Mouse (Mus musculus) MEL (cell line): Measurements from ENCODE around the gene Phf5a. TPM values are rescaled to one million over a fixed set of nuclear protein-coding genes. Genes with fewer than 3 reads are reported as not detected.

Source experiments
- DNase-seq: peaks from one replicate; pipeline ENCODE4 v3.0.0; 2011; ENCODE audit warnings: low read depth, low spot score
- H3K27ac ChIP-seq: 2 replicates; pipeline ENCODE4 v1.5.1; 2012; ENCODE audit warnings: low read depth, mild to moderate bottlenecking, control low read depth, low read length, moderate library complexity; ENCODE audit not compliant: control insufficient read depth
- H3K27me3 ChIP-seq, 2 experiments: fragments of 150-350 bp in 1 of 2; sonication (generic) in 1 of 2; 2 replicates each; pipeline ENCODE4 v1.6.1; 2012; ENCODE audit warnings: low read length in 2 of 2, mild to moderate bottlenecking in 2 of 2, improper control_type of control experiment in 1 of 2, moderate library complexity in 1 of 2; ENCODE audit not compliant: insufficient read depth in 2 of 2, control insufficient read depth in 1 of 2
- H3K36me3 ChIP-seq, 2 experiments: 2 replicates each; pipeline ENCODE4 v1.6.1; 2012 to 2014; ENCODE audit warnings: low read length in 2 of 2, improper control_type of control experiment in 1 of 2, inconsistent platforms in 1 of 2, mild to moderate bottlenecking in 1 of 2; ENCODE audit not compliant: insufficient read depth in 2 of 2, control insufficient read depth in 1 of 2
- H3K4me1 ChIP-seq, 2 experiments: fragments of 150-350 bp in 1 of 2; sonication (generic) in 1 of 2; 2 replicates each; pipeline ENCODE4 v1.6.1; 2012; ENCODE audit warnings: low read length in 2 of 2, improper control_type of control experiment in 1 of 2, mild to moderate bottlenecking in 1 of 2; ENCODE audit not compliant: insufficient read depth in 2 of 2, control insufficient read depth in 1 of 2
- H3K4me3 ChIP-seq, 2 experiments: fragments of 150-350 bp in 1 of 2; sonication (generic) in 1 of 2; 2 replicates each; pipeline ENCODE4 v1.5.1; 2012; ENCODE audit warnings: low read depth in 2 of 2, low read length in 2 of 2, mild to moderate bottlenecking in 2 of 2, moderate library complexity in 2 of 2, control low read depth in 1 of 2, improper control_type of control experiment in 1 of 2; ENCODE audit not compliant: control insufficient read depth in 1 of 2, insufficient read depth in 1 of 2
- H3K79me2 ChIP-seq: 2 replicates; pipeline ENCODE4 v1.6.1; 2012; ENCODE audit warnings: mild to moderate bottlenecking, low read length, moderate library complexity; ENCODE audit not compliant: control insufficient read depth, poor library complexity, insufficient read depth
- H3K9ac ChIP-seq: 2 replicates; pipeline ENCODE4 v1.6.1; 2012; ENCODE audit warnings: low read depth, mild to moderate bottlenecking, control low read depth, low read length, moderate library complexity; ENCODE audit not compliant: control insufficient read depth, poor library complexity, severe bottlenecking
- H3K9me3 ChIP-seq: fragments of 150-350 bp; sonication (generic); replicated peaks from 2 replicates; pipeline ENCODE4 v1.6.1; 2012; ENCODE audit warnings: mild to moderate bottlenecking, low read length, improper control_type of control experiment, moderate library complexity; ENCODE audit not compliant: insufficient read depth
- BHLHE40 ChIP-seq: IDR thresholded peaks from 2 replicates; pipeline ENCODE4 v1.6.1; 2012; ENCODE audit warnings: low read depth, mild to moderate bottlenecking, inconsistent platforms, low read length, improper control_type of control experiment, borderline replicate concordance
- CHD1 ChIP-seq: IDR thresholded peaks from 2 replicates; pipeline ENCODE4 v1.6.1; 2012; ENCODE audit warnings: low read depth, mild to moderate bottlenecking, inconsistent platforms, low read length, improper control_type of control experiment
- CHD2 ChIP-seq: IDR thresholded peaks from 2 replicates; pipeline ENCODE4 v1.6.1; 2011; ENCODE audit warnings: low read length, improper control_type of control experiment
- E2F4 ChIP-seq: IDR thresholded peaks from 2 replicates; pipeline ENCODE4 v1.6.1; 2011; ENCODE audit warnings: low read depth, low read length, improper control_type of control experiment, borderline replicate concordance
- ELF1 ChIP-seq: IDR thresholded peaks from 2 replicates; pipeline ENCODE4 v1.6.1; 2014; ENCODE audit warnings: low read depth, mild to moderate bottlenecking, inconsistent platforms, low read length, improper control_type of control experiment, moderate library complexity
- ETS1 ChIP-seq: IDR thresholded peaks from 2 replicates; pipeline ENCODE4 v1.6.1; 2012; ENCODE audit warnings: low read depth, mild to moderate bottlenecking, inconsistent platforms, low read length, improper control_type of control experiment, moderate library complexity
- GABPA ChIP-seq: IDR thresholded peaks from 2 replicates; pipeline ENCODE4 v1.6.1; 2012; ENCODE audit warnings: low read depth, mild to moderate bottlenecking, inconsistent platforms, low read length, improper control_type of control experiment, moderate library complexity
- GATA1 ChIP-seq: IDR thresholded peaks from 2 replicates; pipeline ENCODE4 v1.6.1; 2011; ENCODE audit warnings: low read depth, low read length, improper control_type of control experiment
- HCFC1 ChIP-seq: IDR thresholded peaks from 2 replicates; pipeline ENCODE4 v1.6.1; 2012; ENCODE audit warnings: low read depth, mild to moderate bottlenecking, inconsistent platforms, low read length, improper control_type of control experiment, moderate library complexity
- JUND ChIP-seq: IDR thresholded peaks from 2 replicates; pipeline ENCODE4 v1.6.1; 2011; ENCODE audit warnings: low read depth, mild to moderate bottlenecking, improper control_type of control experiment, low read length
- KAT2A ChIP-seq: conservative IDR thresholded peaks from 2 replicates; pipeline ENCODE4 v1.6.1; 2012; ENCODE audit warnings: low read depth, low read length, improper control_type of control experiment, inconsistent platforms
- MAFK ChIP-seq: IDR thresholded peaks from 2 replicates; pipeline ENCODE4 v1.6.1; 2011; ENCODE audit warnings: low read depth, mild to moderate bottlenecking, low read length, improper control_type of control experiment, borderline replicate concordance
- MAX ChIP-seq: IDR thresholded peaks from 2 replicates; pipeline ENCODE4 v1.6.1; 2011; ENCODE audit warnings: low read length, improper control_type of control experiment
- MAZ ChIP-seq: IDR thresholded peaks from 2 replicates; pipeline ENCODE4 v1.6.1; 2012; ENCODE audit warnings: low read depth, mild to moderate bottlenecking, inconsistent platforms, low read length, improper control_type of control experiment
- MEF2A ChIP-seq: IDR thresholded peaks from 2 replicates; pipeline ENCODE4 v1.6.1; 2014; ENCODE audit warnings: low read depth, mild to moderate bottlenecking, inconsistent platforms, low read length, improper control_type of control experiment; ENCODE audit not compliant: poor library complexity, insufficient replicate concordance, severe bottlenecking; ENCODE audit errors: extremely low read depth
- MXI1 ChIP-seq: IDR thresholded peaks from 2 replicates; pipeline ENCODE4 v1.6.1; 2011; ENCODE audit warnings: mild to moderate bottlenecking, low read depth, low read length, improper control_type of control experiment
- MYB ChIP-seq: IDR thresholded peaks from 2 replicates; pipeline ENCODE4 v1.6.1; 2011; ENCODE audit warnings: mild to moderate bottlenecking, low read depth, low read length, improper control_type of control experiment
- MYC ChIP-seq: IDR thresholded peaks from 2 replicates; pipeline ENCODE4 v1.6.1; 2011; ENCODE audit warnings: low read depth, mild to moderate bottlenecking, low read length, improper control_type of control experiment, moderate library complexity
- NELFE ChIP-seq: IDR thresholded peaks from 2 replicates; pipeline ENCODE4 v1.6.1; 2011; ENCODE audit warnings: low read depth, low read length, improper control_type of control experiment
- NRF1 ChIP-seq: IDR thresholded peaks from 2 replicates; pipeline ENCODE4 v1.6.1; 2014; ENCODE audit warnings: low read depth, mild to moderate bottlenecking, inconsistent platforms, low read length, improper control_type of control experiment, moderate library complexity; ENCODE audit not compliant: poor library complexity, insufficient read depth, severe bottlenecking
- POLR2AphosphoS2 ChIP-seq: IDR thresholded peaks from 2 replicates; pipeline ENCODE4 v1.6.1; 2011; ENCODE audit warnings: low read length, improper control_type of control experiment
- RAD21 ChIP-seq: IDR thresholded peaks from 2 replicates; pipeline ENCODE4 v1.6.1; 2011; ENCODE audit warnings: mild to moderate bottlenecking, low read depth, low read length, improper control_type of control experiment
- RCOR1 ChIP-seq: IDR thresholded peaks from 2 replicates; pipeline ENCODE4 v1.6.1; 2012; ENCODE audit warnings: low read depth, mild to moderate bottlenecking, inconsistent platforms, low read length, improper control_type of control experiment
- SMC3 ChIP-seq: IDR thresholded peaks from 2 replicates; pipeline ENCODE4 v1.6.1; 2011; ENCODE audit warnings: low read depth, low read length, improper control_type of control experiment
- TAL1 ChIP-seq: IDR thresholded peaks from 2 replicates; pipeline ENCODE4 v1.6.1; 2012; ENCODE audit warnings: mild to moderate bottlenecking, inconsistent platforms, low read length, moderate library complexity, mixed read lengths
- TBP ChIP-seq: IDR thresholded peaks from 2 replicates; pipeline ENCODE4 v1.8.0; 2011; ENCODE audit warnings: low read depth, low read length, improper control_type of control experiment
- TCF12 ChIP-seq: IDR thresholded peaks from 2 replicates; pipeline ENCODE4 v1.6.1; 2014; ENCODE audit warnings: low read depth, mild to moderate bottlenecking, inconsistent platforms, low read length, improper control_type of control experiment, moderate library complexity
- UBTF ChIP-seq: IDR thresholded peaks from 2 replicates; pipeline ENCODE4 v1.6.1; 2012; ENCODE audit warnings: low read depth, mild to moderate bottlenecking, inconsistent platforms, low read length, improper control_type of control experiment, moderate library complexity, borderline replicate concordance; ENCODE audit not compliant: insufficient read depth
- USF1 ChIP-seq: IDR thresholded peaks from 2 replicates; pipeline ENCODE4 v1.6.1; 2014; ENCODE audit warnings: low read depth, mild to moderate bottlenecking, inconsistent platforms, low read length, improper control_type of control experiment, moderate library complexity
- USF2 ChIP-seq, 2 experiments: IDR thresholded peaks; 2 replicates each; pipeline ENCODE4 v1.6.1; 2011 to 2012; ENCODE audit warnings: improper control_type of control experiment in 2 of 2, low read length in 2 of 2, borderline replicate concordance in 1 of 2, inconsistent platforms in 1 of 2, low read depth in 1 of 2, mild to moderate bottlenecking in 1 of 2; ENCODE audit not compliant: insufficient read depth in 1 of 2
- ZC3H11A ChIP-seq: IDR thresholded peaks from 2 replicates; pipeline ENCODE4 v1.6.1; 2012; ENCODE audit warnings: low read depth, mild to moderate bottlenecking, inconsistent platforms, low read length, improper control_type of control experiment
- ZKSCAN1 ChIP-seq: IDR thresholded peaks from 2 replicates; pipeline ENCODE4 v1.6.1; 2012; ENCODE audit warnings: low read depth, mild to moderate bottlenecking, inconsistent platforms, low read length, improper control_type of control experiment, moderate library complexity
- ZMIZ1 ChIP-seq: IDR thresholded peaks from 2 replicates; pipeline ENCODE4 v1.6.1; 2012; ENCODE audit warnings: low read depth, mild to moderate bottlenecking, inconsistent platforms, low read length, improper control_type of control experiment, moderate library complexity
- ZNF384 ChIP-seq: IDR thresholded peaks from 2 replicates; pipeline ENCODE4 v1.6.1; 2012; ENCODE audit warnings: low read depth, mild to moderate bottlenecking, inconsistent platforms, low read length, improper control_type of control experiment
- polyA plus RNA-seq, 2 experiments: library from polyadenylated mRNA; stranded (reverse) in 1 of 2; unstranded in 1 of 2; fragments of >175 nt in 1 of 2; fragments of >200 nt in 1 of 2; gene quantifications; 2 replicates each; pipeline versions ENCODE4 v1.2.1 to v1.2.4; 2012; ENCODE audit warnings: low replicate concordance in 2 of 2, low read depth in 1 of 2; ENCODE audit not compliant: insufficient read length in 2 of 2, insufficient read depth in 1 of 2, missing spikeins in 1 of 2
- total RNA-seq: library from RNA; depleted of rRNA; stranded (reverse); fragments of 300-350 nt; gene quantifications from 2 replicates; pipeline ENCODE4 v1.2.3, GENCODE M21; 2012

The Phf5a gene
- total and polyA plus RNA-seq, 3 experiments: 128 to 164 TPM; not detected in 1

DNA sequence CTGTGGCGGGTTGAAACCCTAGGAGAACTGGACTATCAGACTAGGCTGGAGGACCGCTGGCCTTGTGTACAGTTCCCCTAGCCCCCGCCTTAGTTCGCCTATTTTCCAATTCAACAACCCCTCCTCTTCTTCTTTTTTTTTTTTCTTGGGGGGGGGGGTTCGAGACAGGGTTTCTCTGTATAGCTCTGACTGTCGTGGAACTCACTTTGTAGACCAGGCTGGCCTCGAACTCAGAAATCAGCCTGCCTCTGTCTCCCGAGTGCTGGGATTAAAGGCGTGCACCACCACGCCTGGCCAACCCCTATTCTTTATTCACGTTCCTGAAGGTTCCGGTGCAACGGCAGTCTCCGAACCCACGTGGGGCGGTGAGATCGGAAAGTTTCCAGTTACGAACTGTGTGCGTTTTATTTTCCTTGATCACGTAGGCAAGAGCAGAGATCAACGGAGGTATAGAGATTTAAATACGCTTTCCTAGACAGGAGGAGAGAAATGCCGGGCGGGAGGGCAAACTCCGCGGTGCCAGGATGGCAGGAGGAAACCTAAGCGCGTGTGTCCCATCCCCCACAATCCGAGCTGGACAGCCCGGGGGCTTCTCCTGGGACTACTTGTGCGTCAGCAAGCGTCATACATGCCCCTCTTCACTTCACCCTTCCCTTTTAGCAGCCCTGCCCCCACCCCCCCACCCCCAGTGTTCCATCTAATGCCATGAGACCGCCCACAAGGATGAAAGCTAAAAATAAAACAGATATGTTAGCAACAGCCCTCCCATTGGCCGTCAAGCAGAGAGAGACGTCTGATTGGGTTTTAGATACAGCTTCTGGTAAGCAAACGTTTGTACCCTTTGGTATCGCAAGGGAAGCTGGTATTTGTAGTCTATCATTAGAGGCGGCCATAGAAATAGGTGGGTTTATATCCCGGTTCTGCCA is 12.1 kb downstream of the Phf5a start:
- H3K4me1 ChIP-seq: peaks cover 12 to 19% of the 10 kb centered on the region in 2 experiments
- peaks cover 40% of the 10 kb centered on the region for H3K79me2 ChIP-seq
- TF ChIP-seq ZKSCAN1: no peak
- TF ChIP-seq POLR2AphosphoS2: no peak
- TF ChIP-seq USF2 (IDR thresholded peaks at IDR 0.05; ENCODE audit: borderline replicate concordance in 1 of 2, insufficient read depth in 1 of 2, low read depth in 1 of 2, low read length in 2 of 2): no peak
- TF ChIP-seq MAFK: no peak
- no peak for TF ChIP-seq UBTF
- TF ChIP-seq SMC3: no peak
- no peak for TF ChIP-seq RAD21
- TF ChIP-seq ETS1: peak; percentile 78
- TF ChIP-seq CHD2: peak; percentile 36
- peak; percentile 34; the same call in 1 of the 2 replicates for TF ChIP-seq ZMIZ1
- TF ChIP-seq ZNF384: 0 out of 2 replicates have a peak, but pooled peaks have one; percentile 30
- peak; percentile 65 for TF ChIP-seq TCF12
- TF ChIP-seq TBP: peak; percentile 68
- peak; percentile 66 for TF ChIP-seq KAT2A
- TF ChIP-seq RCOR1: no peak
- peak; percentile 99 for TF ChIP-seq MEF2A
- TF ChIP-seq GATA1: no peak
- peak; percentile 18; the same call in 1 of the 2 replicates for TF ChIP-seq MYB
- TF ChIP-seq MXI1: peak; percentile 96
- TF ChIP-seq MAX: peak; percentile 81
- no peak for TF ChIP-seq CHD1
- TF ChIP-seq ELF1: peak; percentile 34; the same call in 1 of the 2 replicates
- peak; percentile 31; the same call in 1 of the 2 replicates for TF ChIP-seq NELFE
- TF ChIP-seq USF1: peak; percentile 81
- TF ChIP-seq HCFC1: peak; percentile 93
- no peak for TF ChIP-seq TAL1
- TF ChIP-seq JUND: no peak
- TF ChIP-seq MYC: peak; percentile 96
- 0 out of 2 replicates have a peak, but pooled peaks have one; percentile 11 for TF ChIP-seq GABPA
- no peak; the same call in 1 of the 2 replicates for TF ChIP-seq BHLHE40
- TF ChIP-seq NRF1: no peak
- TF ChIP-seq E2F4: no peak
- peak; percentile 86; the same call in 1 of the 2 replicates for TF ChIP-seq MAZ
- TF ChIP-seq ZC3H11A: no peak

More for the DNA sequence above, 12.1 kb downstream of the Phf5a start:
- peak overlapping the region; percentile 96 for H3K27ac ChIP-seq
- peaks cover 0 to 25% of the 10 kb centered on the region in 2 experiments; a peak in 2 of 4 replicates for H3K36me3 ChIP-seq
- peak; percentile 98 for DNase-seq
- H3K9ac ChIP-seq: peak overlapping the region; percentile 83
- H3K27me3 ChIP-seq: no peaks in the 10 kb centered on the region
- peak overlapping the region; percentile 84 to 87 for H3K4me3 ChIP-seq
- H3K9me3 ChIP-seq: no peaks in the 10 kb centered on the region
